Mouse (Mus musculus) heart, adult 11 months (tissue): Measurements from ENCODE around the gene Ifna12.
"Not testable (repeated sequence)": the region's sequence is repeated elsewhere in the genome, so short reads cannot be mapped to it uniquely, and the experiment has no call there.

ENCODE experiments used
- DNase-seq: peaks from one replicate; pipeline ENCODE4 v3.0.0; 2022

Gene Ifna12

DNA sequence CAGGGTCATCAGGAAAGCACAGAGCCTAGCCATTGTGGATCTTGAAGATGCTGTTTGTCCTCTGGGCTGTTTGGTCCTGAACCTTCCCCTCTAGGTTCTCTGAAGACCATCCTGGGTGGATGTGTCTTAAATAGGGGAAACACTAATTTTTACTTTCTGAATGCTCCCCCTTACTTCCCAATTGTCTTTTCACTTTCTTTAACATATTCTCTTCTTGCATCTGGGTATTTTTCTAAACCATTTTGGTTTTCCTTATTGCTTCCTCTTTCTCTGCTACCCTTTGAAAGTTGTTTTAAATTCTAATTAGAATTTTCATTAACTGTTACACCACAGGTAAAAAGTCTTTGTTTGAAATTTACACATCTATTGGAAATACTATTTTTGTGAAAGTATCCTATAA is at the start of gene Ifna12:
Ifna12 (minus strand) TSS at position 101 of the 400 bp plus-strand sequence.
- DNase-seq: no peak

DNA sequence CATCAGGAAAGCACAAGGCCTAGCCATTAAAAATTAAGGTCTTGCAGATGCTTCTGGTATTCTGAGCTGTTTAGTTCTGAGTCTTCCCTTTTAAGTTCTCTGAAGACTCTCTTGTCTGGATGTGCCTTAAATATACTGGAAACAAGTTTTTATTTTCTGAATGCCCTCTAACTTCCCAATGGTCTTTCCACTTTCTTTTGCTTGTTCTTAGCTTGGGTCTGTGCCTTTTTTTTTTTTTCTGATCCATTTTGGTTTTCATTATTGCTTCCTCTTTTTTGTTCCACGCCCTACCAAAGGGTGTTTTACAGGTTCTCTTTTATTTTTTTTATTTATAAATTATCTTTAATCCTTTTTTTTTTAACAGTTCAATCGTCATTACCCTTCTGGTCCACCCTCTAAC is 41.2 kb upstream of the Ifna12 start, which contains the start of gene Ifna13:
Ifna13 (minus strand) TSS at position 101 of the 400 bp plus-strand sequence.
- no peak for DNase-seq

DNA sequence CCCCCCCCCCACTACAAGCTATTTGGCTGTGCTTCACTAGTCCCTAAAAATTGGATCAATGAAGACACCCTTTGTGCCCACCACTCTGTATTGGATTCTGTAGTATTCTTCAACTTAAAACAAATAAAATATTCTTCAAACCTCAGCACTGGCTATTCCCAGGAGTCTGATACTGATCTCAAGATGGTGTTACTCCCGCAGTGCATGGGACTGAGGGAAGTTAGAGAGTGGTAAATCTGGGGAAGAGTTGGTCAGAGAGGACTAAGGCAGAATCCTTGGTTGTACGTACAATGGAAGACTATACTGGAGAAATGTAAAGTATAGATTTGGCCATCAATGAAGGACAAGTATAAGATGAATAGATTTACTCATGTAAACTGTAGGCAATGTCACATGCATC is 39.4 kb upstream of the Ifna12 start:
- no peak for DNase-seq

DNA sequence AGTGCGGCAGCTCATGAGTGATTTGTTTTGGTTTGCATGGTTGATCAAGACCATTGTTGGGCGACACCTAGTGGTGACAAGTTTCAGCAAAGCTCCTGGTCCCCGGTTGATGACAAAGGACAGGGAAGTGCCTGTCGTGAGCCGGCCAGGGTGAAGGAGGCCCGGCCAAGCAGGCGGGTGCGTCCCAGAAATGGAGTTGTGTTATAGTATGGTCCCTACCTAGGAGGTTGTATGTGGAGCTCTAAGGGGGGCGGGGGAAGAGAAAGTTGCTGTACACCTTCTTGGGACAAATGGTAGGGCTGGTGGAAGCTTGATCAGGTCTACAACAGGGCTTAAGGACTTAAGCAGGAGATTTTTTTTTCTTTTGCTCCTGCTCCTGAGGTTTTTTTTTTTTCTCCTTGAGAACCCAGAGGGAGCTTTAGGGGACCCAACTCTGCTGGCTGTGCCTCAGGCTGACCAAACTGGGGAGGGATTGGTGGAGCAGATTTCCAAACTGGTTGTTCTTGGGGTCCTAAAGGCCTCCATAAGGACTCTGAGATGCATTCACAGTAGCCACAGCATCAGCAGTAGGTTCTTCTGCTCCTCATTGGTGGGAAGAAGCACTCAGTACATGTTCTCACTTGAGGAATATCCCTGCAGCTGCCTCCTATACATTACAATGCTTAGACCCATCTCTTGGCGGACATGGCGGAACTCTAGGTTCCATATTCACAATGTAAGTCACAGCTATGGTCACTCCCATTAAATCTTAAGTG is 38.1 kb upstream of the Ifna12 start:
- peak; percentile 98 for DNase-seq

DNA sequence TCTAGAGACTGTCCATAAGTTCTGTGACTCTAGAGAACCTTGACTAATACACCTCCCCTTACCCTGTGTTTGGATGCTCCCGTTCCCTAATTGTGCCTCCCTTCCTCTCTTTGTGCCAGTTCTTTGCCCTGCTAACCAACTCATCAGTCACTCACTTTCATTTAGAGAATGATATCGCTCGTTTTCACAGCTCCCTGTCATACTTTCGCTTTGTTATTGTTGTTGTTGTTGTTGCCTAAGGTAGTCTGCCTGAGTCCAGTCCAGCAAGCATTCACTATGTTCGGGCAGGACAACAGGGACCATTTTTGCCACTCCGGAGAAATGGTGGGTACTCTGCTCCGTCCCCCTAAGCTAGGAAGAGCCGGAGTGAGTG is 37.5 kb upstream of the Ifna12 start:
- DNase-seq: peak; percentile 88

DNA sequence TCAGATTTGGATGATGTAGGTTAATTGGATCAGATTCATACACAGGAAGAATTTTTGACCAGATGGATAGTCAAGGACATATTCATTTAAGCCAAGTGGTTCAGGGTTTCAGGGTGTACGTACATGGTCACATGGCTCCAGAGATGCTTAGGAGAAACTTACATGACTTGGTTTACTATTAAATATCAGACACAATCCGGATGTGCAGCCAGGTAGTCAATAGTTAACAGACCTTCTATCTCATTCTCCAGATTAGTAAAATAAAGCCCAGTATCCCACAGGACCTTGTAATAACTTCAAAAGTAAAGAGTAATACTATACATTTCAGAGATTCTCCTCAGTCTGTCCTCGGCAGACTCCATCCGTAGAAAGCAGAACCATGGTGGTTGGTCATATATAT is 31.1 kb upstream of the Ifna12 start, which contains the start of gene C87499:
C87499 (minus strand) TSS at position 101 of the 400 bp plus-strand sequence.
- no peak for DNase-seq

DNA sequence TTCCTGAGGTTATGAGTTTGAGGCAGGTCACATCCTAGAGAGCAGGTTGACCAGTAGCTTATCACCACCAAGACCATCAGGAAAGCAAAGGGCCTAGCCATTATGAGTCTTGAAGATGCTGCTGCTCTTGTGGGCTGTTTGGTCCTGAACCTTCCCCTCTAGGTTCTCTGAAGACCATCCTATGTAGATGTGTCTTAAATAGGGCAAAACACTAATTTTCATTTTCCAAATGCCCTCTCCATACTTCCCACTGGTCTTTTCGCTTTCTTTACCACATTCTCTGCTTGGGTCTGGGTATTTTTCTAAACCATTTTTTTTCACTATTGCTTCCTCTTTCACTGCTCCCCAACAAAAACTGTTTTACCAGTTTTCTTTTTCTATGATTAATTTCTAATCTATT is 10.9 kb downstream of the Ifna12 start, which contains the start of gene Ifna9:
Ifna9 (minus strand) TSS at position 101 of the 400 bp plus-strand sequence.
- no peak for DNase-seq

DNA sequence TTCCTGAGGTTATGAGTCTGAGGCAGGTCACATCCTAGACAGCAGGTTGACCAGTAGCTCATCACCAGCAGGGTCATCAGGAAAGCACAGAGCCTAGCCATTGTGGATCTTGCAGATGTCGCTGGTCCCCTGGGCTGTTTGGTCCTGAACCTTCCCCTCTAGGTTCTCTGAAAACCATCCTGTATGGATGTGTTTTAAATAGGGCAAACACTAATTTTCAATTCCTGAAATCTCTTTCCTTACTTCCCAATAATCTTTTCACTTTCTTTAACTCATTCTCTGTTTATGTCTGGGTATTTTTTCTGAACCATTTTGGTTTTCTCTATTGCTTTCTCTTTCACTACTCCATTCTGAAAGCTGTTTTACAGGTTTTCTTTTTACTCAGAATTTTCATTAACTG is 31.5 kb downstream of the Ifna12 start, which contains the start of gene Ifna14:
Ifna14 (minus strand) TSS at position 101 of the 400 bp plus-strand sequence.
- no peak for DNase-seq

DNA sequence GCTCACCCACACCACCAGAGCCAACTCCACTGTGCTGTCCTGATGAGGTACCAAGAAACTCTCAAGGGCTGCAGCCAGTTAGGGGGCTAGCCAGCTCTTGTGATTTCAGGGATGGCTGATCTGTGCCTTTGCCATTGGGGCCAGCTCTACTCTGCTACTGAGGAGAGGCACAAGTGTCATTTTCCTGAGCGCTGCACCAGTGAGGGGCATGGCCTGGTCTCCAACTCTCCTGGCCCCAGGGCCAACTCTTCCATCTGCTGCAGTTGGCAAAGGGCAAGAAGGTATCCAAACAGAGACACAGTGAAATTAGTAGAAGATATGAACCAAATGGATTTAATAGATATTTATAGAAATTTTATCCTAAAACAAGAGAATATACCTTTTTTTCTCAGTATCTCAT is 41.4 kb downstream of the Ifna12 start:
- DNase-seq: no peak

DNA sequence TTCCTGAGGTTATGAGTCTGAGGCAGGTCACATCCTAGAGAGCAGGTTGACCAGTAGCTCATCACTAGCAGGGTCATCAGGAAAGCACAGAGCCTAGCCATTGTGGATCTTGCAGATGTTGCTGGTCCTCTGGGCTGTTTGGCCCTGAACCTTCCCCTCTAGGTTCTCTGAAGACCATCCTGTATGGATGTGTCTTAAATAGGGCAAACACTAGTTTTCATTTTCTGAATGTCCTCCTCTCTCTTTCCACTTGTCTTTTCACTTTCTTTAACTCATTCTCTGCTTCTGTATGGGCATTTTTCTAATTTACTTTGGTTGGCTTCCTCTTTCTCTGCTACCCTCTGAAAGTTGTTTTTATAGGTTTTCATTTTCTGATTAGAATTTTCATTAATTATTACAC is 45.0 kb downstream of the Ifna12 start, which contains the start of gene Ifna15:
Ifna15 (minus strand) TSS at position 101 of the 400 bp plus-strand sequence.
- DNase-seq: not testable (repeated sequence)
